Mouse (Mus musculus) CH12.LX (cell line): ENCODE data around the gene 4933416C03Rik.

Source experiments
- BHLHE40 ChIP-seq: IDR thresholded peaks from 2 replicates; pipeline ENCODE4 v1.6.1; 2011; ENCODE audit warnings: mild to moderate bottlenecking, low read depth, low read length, improper control_type of control experiment
- CHD1 ChIP-seq: IDR thresholded peaks from 2 replicates; pipeline ENCODE4 v1.6.1; 2012; ENCODE audit warnings: low read depth, low read length, improper control_type of control experiment, inconsistent platforms
- CTCF ChIP-seq, 2 experiments: IDR thresholded peaks in 1 of 2; conservative IDR thresholded peaks in 1 of 2; 2 replicates each; pipeline ENCODE4 v1.5.1; 2011 to 2012; ENCODE audit warnings: low read depth in 2 of 2, low read length in 2 of 2, improper control_type of control experiment in 1 of 2, inconsistent platforms in 1 of 2, mild to moderate bottlenecking in 1 of 2, moderate library complexity in 1 of 2
- E2F4 ChIP-seq: IDR thresholded peaks from 2 replicates; pipeline ENCODE4 v1.6.1; 2011; ENCODE audit warnings: low read depth, low read length, improper control_type of control experiment; ENCODE audit not compliant: insufficient replicate concordance
- EP300 ChIP-seq: IDR thresholded peaks from 2 replicates; pipeline ENCODE4 v1.6.1; 2011; ENCODE audit warnings: low read length, improper control_type of control experiment
- ETS1 ChIP-seq: conservative IDR thresholded peaks from 2 replicates; pipeline ENCODE4 v1.6.1; 2012; ENCODE audit warnings: low read depth, mild to moderate bottlenecking, inconsistent platforms, low read length, improper control_type of control experiment, moderate library complexity
- HCFC1 ChIP-seq: IDR thresholded peaks from 2 replicates; pipeline ENCODE4 v1.6.1; 2012; ENCODE audit warnings: low read depth, mild to moderate bottlenecking, inconsistent platforms, low read length, improper control_type of control experiment
- MEF2A ChIP-seq: IDR thresholded peaks from 2 replicates; pipeline ENCODE4 v1.6.1; 2014; ENCODE audit warnings: low read depth, mild to moderate bottlenecking, inconsistent platforms, low read length, improper control_type of control experiment, borderline replicate concordance
- POLR2A ChIP-seq: IDR thresholded peaks from 2 replicates; pipeline ENCODE4 v1.6.1; 2011; ENCODE audit warnings: low read depth, mild to moderate bottlenecking, improper control_type of control experiment, low read length
- POLR2AphosphoS2 ChIP-seq: IDR thresholded peaks from 2 replicates; pipeline ENCODE4 v1.6.1; 2011; ENCODE audit warnings: low read depth, low read length, improper control_type of control experiment
- TBP ChIP-seq: conservative IDR thresholded peaks from 2 replicates; pipeline ENCODE4 v1.6.1; 2011; ENCODE audit warnings: low read depth, low read length, improper control_type of control experiment
- UBTF ChIP-seq: IDR thresholded peaks from 2 replicates; pipeline ENCODE4 v1.6.1; 2012; ENCODE audit warnings: low read depth, mild to moderate bottlenecking, inconsistent platforms, low read length, improper control_type of control experiment, moderate library complexity
- ZKSCAN1 ChIP-seq: IDR thresholded peaks from 2 replicates; pipeline ENCODE4 v1.6.1; 2012; ENCODE audit warnings: low read depth, inconsistent platforms, low read length, improper control_type of control experiment, borderline replicate concordance

DNA sequence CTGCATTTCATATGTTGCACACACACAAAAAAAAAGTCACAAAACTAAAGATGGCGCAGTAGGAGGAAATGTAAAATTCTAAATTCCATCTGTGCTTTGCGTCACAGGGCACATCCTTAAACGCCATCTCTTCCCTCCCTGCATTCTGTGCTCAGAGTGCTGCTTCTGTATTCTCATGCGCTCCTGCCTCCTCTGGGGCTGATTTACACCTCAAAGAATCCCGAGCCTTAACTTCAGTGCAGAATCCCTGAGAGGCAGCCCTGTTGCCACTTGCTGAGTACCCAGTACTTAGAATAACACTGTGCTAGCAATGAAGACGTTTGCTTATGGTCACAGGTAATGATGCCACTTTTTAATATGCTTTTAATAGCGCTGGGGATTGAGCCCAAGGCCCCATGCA lies 34.3 kb downstream of the 4933416C03Rik start:
- no peak for TF ChIP-seq EP300
- TF ChIP-seq BHLHE40 = no peak
- no peak for TF ChIP-seq ETS1
- TF ChIP-seq ZKSCAN1 = no peak
- no peak for TF ChIP-seq CTCF (conservative IDR thresholded peaks at IDR 0.05 in 1 of 2, IDR thresholded peaks at IDR 0.05 in 1 of 2; ENCODE audit: low read depth in 2 of 2, low read length in 2 of 2)
- no peak for TF ChIP-seq MEF2A
- no peak for TF ChIP-seq POLR2A
- TF ChIP-seq UBTF = no peak
- TF ChIP-seq E2F4 = no peak
- TF ChIP-seq HCFC1 = no peak
- no peak for TF ChIP-seq POLR2AphosphoS2
- no peak for TF ChIP-seq CHD1
- TF ChIP-seq TBP = no peak
